Mouse (Mus musculus) kidney, embryonic 16.5 days (tissue): Measurements from ENCODE around the gene Gm21560. TPM values are rescaled to one million over a fixed set of nuclear protein-coding genes. Genes with fewer than 3 reads are reported as not detected.
"Not testable (repeated sequence)": the region's sequence is repeated elsewhere in the genome, so short reads cannot be mapped to it uniquely, and the experiment has no call there.

ENCODE experiments used
- ATAC-seq: fragments of 200-750 bp; cut with Nextera tagmentation; 2 replicates; pipeline ENCODE4 v1.8.0; 2017; ENCODE audit warnings: moderate TSS enrichment; ENCODE audit not compliant: low FRiP score, low TSS enrichment
- H3K27ac ChIP-seq: fragments of 300-500 bp; sonication (generic); 2 replicates; pipeline ENCODE4 v1.5.1; 2014; ENCODE audit warnings: low read length
- H3K27me3 ChIP-seq: fragments of 300-500 bp; sonication (generic); 2 replicates; pipeline ENCODE4 v1.6.1; 2014; ENCODE audit warnings: low read length, control low read depth, mixed read lengths; ENCODE audit not compliant: insufficient read depth
- H3K36me3 ChIP-seq: fragments of 300-500 bp; sonication (generic); 2 replicates; pipeline ENCODE4 v1.6.1; 2014; ENCODE audit warnings: low read length, control low read depth, mixed read lengths; ENCODE audit not compliant: insufficient read depth
- H3K4me1 ChIP-seq: fragments of 300-500 bp; sonication (generic); 2 replicates; pipeline ENCODE4 v1.6.1; 2014; ENCODE audit warnings: low read length, control low read depth, mixed read lengths; ENCODE audit not compliant: insufficient read depth
- H3K4me2 ChIP-seq: fragments of 300-500 bp; sonication (generic); replicated peaks from 2 replicates; pipeline ENCODE4 v1.6.1; 2014; ENCODE audit warnings: low read depth, low read length
- H3K4me3 ChIP-seq: fragments of 300-500 bp; sonication (generic); 2 replicates; pipeline ENCODE4 v1.5.1; 2014; ENCODE audit warnings: mild to moderate bottlenecking, low read length
- H3K9ac ChIP-seq: fragments of 300-500 bp; sonication (generic); replicated peaks from 2 replicates; pipeline ENCODE4 v1.6.1; 2014; ENCODE audit warnings: low read length
- H3K9me3 ChIP-seq: fragments of 300-500 bp; sonication (generic); 2 replicates; pipeline ENCODE4 v1.6.1; 2016; ENCODE audit warnings: low read length, control low read depth
- WGBS: fragments of 180-500 bp; shearing (Covaris S2); extraction: QIAGEN DNeasy Blood & Tissue Kit; methylation state at CpG from one replicate; pipeline ENCODE4 v1.1.7; 2014; 5-methylcytosine and 5-hydroxymethylcytosine counted together
- polyA plus RNA-seq: library from polyadenylated mRNA; unstranded; fragments of >200 nt; fragmentation: Nextera tagmentation; extraction: Ambion mirVana; gene quantifications from 2 replicates; pipeline ENCODE4 v1.2.1, GENCODE M21; 2015

The Gm21560 gene
- not detected in 2 replicates for polyA plus RNA-seq

- H3K4me2 ChIP-seq, H3K9me3 ChIP-seq, H3K27ac ChIP-seq, H3K36me3 ChIP-seq, H3K27me3 ChIP-seq, H3K4me3 ChIP-seq, H3K4me1 ChIP-seq, ATAC-seq, H3K9ac ChIP-seq: not testable (repeated sequence)
- WGBS, result 69% methylated on average over 1 of the region's 2 CpGs
Measured at GRCm38 (mm10) chr14:6219192-6219591, at the start of gene Gm21560. Gene Gm21560, minus strand, starts transcription at chr14:6219292.

DNA sequence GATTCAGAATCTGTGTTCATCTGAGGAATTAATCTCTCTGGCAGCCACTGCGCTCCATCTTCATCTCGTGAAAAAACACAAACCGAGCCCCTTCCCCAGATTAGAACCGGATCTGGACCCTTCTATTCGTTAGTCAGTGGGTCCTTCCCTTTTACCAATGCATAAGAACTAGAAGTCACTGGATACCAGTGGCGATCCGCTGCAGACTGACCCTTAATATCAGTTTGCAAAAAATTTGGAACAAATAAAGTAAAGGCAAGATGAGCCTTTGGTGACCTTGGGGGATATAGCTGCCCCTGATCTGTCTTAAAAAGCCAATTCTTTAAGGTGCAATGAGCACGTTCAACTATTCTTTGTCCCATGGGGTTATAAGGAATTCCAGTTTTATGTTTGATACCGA, 55.6 kb downstream of the Gm21560 start:
- not testable (repeated sequence) for H3K4me3 ChIP-seq, H3K27ac ChIP-seq, H3K4me2 ChIP-seq, H3K27me3 ChIP-seq, H3K4me1 ChIP-seq, H3K9ac ChIP-seq, ATAC-seq, H3K36me3 ChIP-seq, H3K9me3 ChIP-seq
- 83% methylated on average over 4 of the region's 9 CpGs for WGBS

DNA sequence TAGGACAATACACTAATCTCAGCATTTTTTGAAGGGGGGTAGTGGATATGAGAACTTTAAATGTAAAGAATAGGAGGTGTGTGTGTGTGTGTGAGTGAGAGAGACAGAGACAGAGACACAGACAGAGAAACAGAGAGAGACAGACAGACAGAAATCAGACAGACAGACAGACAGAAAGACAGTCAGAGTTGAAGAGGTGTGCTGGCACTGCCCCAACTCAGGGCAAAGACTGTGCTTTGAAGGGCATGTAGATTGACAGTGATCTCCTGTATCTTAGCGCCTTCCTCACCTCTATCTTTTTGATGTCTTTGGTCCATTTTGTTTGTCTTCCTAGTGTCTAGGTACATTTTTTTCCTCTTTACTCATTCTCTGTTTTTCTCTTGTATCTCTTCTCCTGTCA, 58.0 kb downstream of the Gm21560 start:
- H3K4me2 ChIP-seq, ATAC-seq: not testable (repeated sequence)
- WGBS, result no CpG with 5 or more reads among the region's 1 CpGs

More for the DNA sequence above, 58.0 kb downstream of the Gm21560 start:
- not testable (repeated sequence) for H3K4me3 ChIP-seq, H3K36me3 ChIP-seq, H3K27me3 ChIP-seq, H3K4me1 ChIP-seq, H3K9me3 ChIP-seq, H3K27ac ChIP-seq, H3K9ac ChIP-seq

Other genes starting within 250 kb of the Gm21560 start
- not detected in 2 replicates for gene Gm3453, start 240.2 kb downstream of the Gm21560 start, polyA plus RNA-seq
- not detected in 2 replicates for gene Gm6337, start 161.0 kb downstream of the Gm21560 start, polyA plus RNA-seq
- 0.46 and 0.55 TPM in 2 replicates for gene Gm8206, start 125.3 kb downstream of the Gm21560 start, polyA plus RNA-seq
- 1.0 and 1.5 TPM in 2 replicates for gene Gm3468, start 110.6 kb downstream of the Gm21560 start, polyA plus RNA-seq
- gene Gm3476, start 93.5 kb downstream of the Gm21560 start, polyA plus RNA-seq, result not detected in 2 replicates
- 0.94 and 1.5 TPM in 2 replicates for gene Gm3411, start 68.0 kb upstream of the Gm21560 start, polyA plus RNA-seq
- gene Gm21103, start 85.6 kb upstream of the Gm21560 start, polyA plus RNA-seq, result not detected in 2 replicates
- gene Gm3618, start 124.4 kb upstream of the Gm21560 start, polyA plus RNA-seq, result not detected in 2 replicates
- not detected in 2 replicates for gene Gm16440, start 171.0 kb upstream of the Gm21560 start, polyA plus RNA-seq
- 0.24 and 0.78 TPM in 2 replicates for gene Gm3591, start 193.2 kb upstream of the Gm21560 start, polyA plus RNA-seq
- gene Gm3594, start 225.3 kb upstream of the Gm21560 start, polyA plus RNA-seq, result not detected in 2 replicates